Mouse (Mus musculus) embryonic facial prominence, embryonic 13.5 days (tissue): ENCODE data around the gene Rprd1b. TPM values are rescaled to one million over a fixed set of nuclear protein-coding genes. Genes with fewer than 3 reads are reported as not detected.

Experiments
- ATAC-seq: fragments of 200-750 bp; cut with Nextera tagmentation; 2 replicates; pipeline ENCODE4 v1.8.0; 2017; ENCODE audit warnings: low read depth; ENCODE audit not compliant: insufficient number of reproducible peaks, insufficient read depth, low FRiP score, low TSS enrichment
- H3K27ac ChIP-seq: fragments of 300-500 bp; sonication (generic); 2 replicates; pipeline ENCODE4 v1.5.1; 2015; ENCODE audit warnings: moderate library complexity, mild to moderate bottlenecking, inconsistent platforms
- H3K27me3 ChIP-seq: fragments of 300-500 bp; sonication (generic); 2 replicates; pipeline ENCODE4 v1.6.1; 2015; ENCODE audit warnings: mild to moderate bottlenecking, inconsistent platforms
- H3K36me3 ChIP-seq: fragments of 300-500 bp; sonication (generic); 2 replicates; pipeline ENCODE4 v1.6.1; 2015; ENCODE audit warnings: mild to moderate bottlenecking, inconsistent platforms
- H3K4me1 ChIP-seq: fragments of 300-500 bp; sonication (generic); 2 replicates; pipeline ENCODE4 v1.6.1; 2015; ENCODE audit warnings: inconsistent platforms
- H3K4me2 ChIP-seq: fragments of 300-500 bp; sonication (generic); 2 replicates; pipeline ENCODE4 v1.6.1; 2015; ENCODE audit warnings: moderate library complexity, mild to moderate bottlenecking, inconsistent platforms
- H3K4me3 ChIP-seq: fragments of 300-500 bp; sonication (generic); 2 replicates; pipeline ENCODE4 v1.5.1; 2015; ENCODE audit warnings: mild to moderate bottlenecking, inconsistent platforms
- H3K9ac ChIP-seq: fragments of 300-500 bp; sonication (generic); 2 replicates; pipeline ENCODE4 v1.6.1; 2015; ENCODE audit warnings: mild to moderate bottlenecking, inconsistent platforms
- H3K9me3 ChIP-seq: fragments of 300-500 bp; sonication (generic); 2 replicates; pipeline ENCODE4 v1.6.1; 2016; ENCODE audit warnings: inconsistent platforms
- WGBS: fragments of 180-500 bp; shearing (Covaris S2); methylation state at CpG from one replicate; pipeline ENCODE4 v1.1.7; 2015; ENCODE audit warnings: mixed read lengths; 5-methylcytosine and 5-hydroxymethylcytosine counted together
- polyA plus RNA-seq: library from polyadenylated mRNA; unstranded; fragments of >200 nt; fragmentation: Nextera tagmentation; extraction: Ambion mirVana; gene quantifications from 2 replicates; pipeline ENCODE4 v1.2.1, GENCODE M21; 2015

Gene Rprd1b
- polyA plus RNA-seq, 1 experiment from 2014 or later = 50.4 TPM

DNA sequence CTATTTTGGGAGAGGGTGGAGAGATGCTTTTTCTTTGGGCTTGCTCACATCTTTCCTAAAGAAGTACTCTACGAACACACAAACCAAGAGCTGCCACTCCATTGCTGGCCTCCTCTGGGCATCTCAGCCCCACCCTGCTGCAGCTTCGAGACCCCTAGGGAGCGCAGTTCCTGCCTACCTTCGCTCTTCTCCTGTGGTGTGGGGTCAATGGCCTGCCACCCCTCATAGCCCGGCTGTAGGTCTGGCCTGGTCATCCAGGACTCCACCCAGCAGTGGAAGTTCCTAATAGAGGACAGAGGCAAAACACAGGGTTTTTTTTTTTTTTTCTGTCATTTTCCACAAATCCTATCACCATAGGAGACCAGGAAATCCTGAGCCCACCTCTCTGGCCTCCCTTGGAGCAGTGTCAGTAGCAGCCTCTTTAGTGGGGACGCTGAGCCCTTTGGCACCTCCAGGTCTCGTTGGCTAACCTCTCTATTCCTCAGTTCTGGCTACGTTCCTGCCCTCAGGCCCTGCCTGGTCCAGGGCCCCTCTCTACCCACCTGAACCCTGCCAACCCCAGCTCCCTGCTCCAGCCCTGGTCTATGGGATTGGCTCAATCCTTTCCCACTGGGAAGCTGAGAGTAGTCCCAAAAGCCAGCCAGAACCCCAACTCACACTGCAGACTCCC lies 100.3 kb downstream of the Rprd1b start:
- Histone ChIP-seq H3K4me2 (no peak overlapping the region), H3K27ac (no peak overlapping the region), H3K9me3 (no peaks in the 10 kb centered on the region), H3K9ac (no peak overlapping the region), H3K36me3 (peaks cover 3% of the 10 kb centered on the region; the same call in 1 of the 2 replicates), H3K4me1 (peaks cover 12% of the 10 kb centered on the region; the same call in 1 of the 2 replicates), H3K27me3 (no peaks in the 10 kb centered on the region), H3K4me3 (no peak overlapping the region)
- no peak for ATAC-seq
- 80% methylated on average over 8 of the region's 8 CpGs for WGBS

DNA sequence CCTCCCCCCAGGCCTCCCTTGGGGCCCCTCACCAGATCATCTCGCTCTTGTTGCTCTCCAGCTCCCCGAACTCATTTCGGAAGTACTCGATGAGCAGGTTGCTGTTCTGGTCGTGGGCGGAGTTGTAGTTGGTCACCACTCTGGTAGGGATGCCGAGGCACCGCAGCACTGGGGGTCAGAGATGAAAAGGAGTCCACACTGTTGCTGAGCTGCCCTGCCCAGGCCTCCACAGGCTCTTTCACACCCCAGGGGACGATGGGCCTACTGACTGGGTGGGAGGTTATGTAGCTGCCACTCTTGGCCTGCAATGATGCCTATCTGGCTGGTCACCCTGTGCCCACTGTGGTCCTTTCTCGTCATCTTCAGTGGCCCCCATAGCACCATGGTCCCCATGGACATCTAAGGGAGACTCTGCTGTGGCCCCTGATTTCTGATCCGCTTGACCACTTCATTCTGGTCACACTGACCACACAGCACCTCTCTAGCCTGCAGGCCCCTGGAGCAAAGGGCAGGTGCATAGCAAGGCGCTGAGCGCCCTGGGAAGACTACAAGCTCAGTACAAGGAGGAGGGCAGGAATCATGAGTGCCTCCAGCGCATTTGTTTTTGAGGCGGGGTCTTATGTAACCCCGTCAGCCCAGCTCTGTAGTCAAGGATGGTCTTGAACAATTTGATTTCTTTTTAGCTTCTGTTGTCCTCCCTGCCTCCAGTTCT lies 101.2 kb downstream of the Rprd1b start:
- WGBS = 83% methylated on average over 16 of the region's 16 CpGs
- Histone ChIP-seq H3K4me3 (no peak overlapping the region), H3K27me3 (no peaks in the 10 kb centered on the region), H3K4me2 (no peak overlapping the region), H3K9me3 (no peaks in the 10 kb centered on the region), H3K9ac (no peak overlapping the region), H3K27ac (no peak overlapping the region), H3K4me1 (peaks cover 12% of the 10 kb centered on the region; the same call in 1 of the 2 replicates), H3K36me3 (0 out of 2 replicates have a peak, but pooled peaks cover 3% of the 10 kb centered on the region)
- no peak for ATAC-seq

GRCm38 (mm10) chr2:158130391-158130986 lies 102.2 kb downstream of the Rprd1b start:
- Histone ChIP-seq H3K4me3 (no peak overlapping the region), H3K9me3 (no peaks in the 10 kb centered on the region), H3K36me3 (0 out of 2 replicates have a peak, but pooled peaks cover under 1% of the 10 kb centered on the region), H3K9ac (no peak overlapping the region), H3K4me2 (no peak overlapping the region), H3K27me3 (no peaks in the 10 kb centered on the region), H3K27ac (0 out of 2 replicates have a peak overlapping the region, but pooled peaks have one; percentile 1), H3K4me1 (peaks cover 14% of the 10 kb centered on the region)
- WGBS = 62% methylated on average over 5 of the region's 5 CpGs
- no peak for ATAC-seq

- ATAC-seq = no peak
These were observed 103.0 kb downstream of the Rprd1b start for GRCm38 (mm10) chr2:158131197-158131835.

DNA sequence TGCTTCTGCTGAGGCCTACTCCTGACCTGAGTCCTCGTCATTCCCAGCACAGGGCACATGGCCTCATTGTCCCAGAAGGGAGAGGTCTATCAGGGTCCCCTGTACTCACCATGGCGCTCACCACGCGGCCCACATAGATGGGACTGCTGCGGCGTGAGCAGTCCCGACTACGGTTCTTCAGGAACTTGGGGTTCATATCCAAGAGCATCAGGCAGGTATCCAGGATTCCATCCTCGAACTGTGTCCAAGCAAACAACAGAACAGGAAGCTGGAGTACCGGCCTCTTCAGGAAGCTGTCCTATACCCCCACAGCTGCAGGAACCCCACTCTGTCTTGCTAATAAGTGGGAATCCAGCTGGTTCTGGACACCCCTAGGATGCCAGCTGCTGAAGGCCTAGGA lies 104.0 kb downstream of the Rprd1b start:
- WGBS = 87% methylated on average over 10 of the region's 10 CpGs
- Histone ChIP-seq H3K4me3 (no peak overlapping the region), H3K27me3 (no peaks in the 10 kb centered on the region), H3K9me3 (no peaks in the 10 kb centered on the region), H3K27ac (no peak overlapping the region), H3K4me1 (peaks cover 25% of the 10 kb centered on the region), H3K4me2 (no peak overlapping the region), H3K9ac (no peak overlapping the region), H3K36me3 (no peaks in the 10 kb centered on the region)
- no peak for ATAC-seq

More at GRCm38 (mm10) chr2:158131197-158131835, 103.0 kb downstream of the Rprd1b start:
- no peaks in the 10 kb centered on the region for H3K9me3 ChIP-seq
- no peak overlapping the region for H3K4me2 ChIP-seq
- H3K4me3 ChIP-seq = no peak overlapping the region
- peaks cover 22% of the 10 kb centered on the region for H3K4me1 ChIP-seq
- H3K27ac ChIP-seq = no peak overlapping the region
- no peaks in the 10 kb centered on the region for H3K27me3 ChIP-seq
- no peak overlapping the region for H3K9ac ChIP-seq
- 86% methylated on average over 13 of the region's 13 CpGs for WGBS
- H3K36me3 ChIP-seq = no peaks in the 10 kb centered on the region

DNA sequence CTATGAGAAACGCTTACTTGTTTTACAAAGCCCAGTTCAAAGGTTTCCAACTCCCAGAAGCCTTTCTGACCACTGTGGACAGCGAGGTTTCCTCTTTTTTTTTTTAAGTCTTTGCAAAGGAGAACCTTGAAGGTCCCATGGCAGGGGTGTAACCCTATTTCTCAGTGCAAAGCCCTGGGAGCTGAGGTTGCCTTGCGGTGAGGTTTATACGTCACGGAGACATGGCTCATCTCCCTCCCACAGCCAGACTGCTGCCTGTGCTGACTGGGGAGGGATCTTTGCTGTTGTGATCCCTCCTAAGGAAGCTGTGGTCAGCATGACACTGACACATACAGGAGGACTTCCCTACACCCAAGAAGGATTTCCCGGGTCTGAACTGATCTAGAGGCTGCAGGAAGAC lies 104.8 kb downstream of the Rprd1b start:
- Histone ChIP-seq H3K4me2 (no peak overlapping the region), H3K27me3 (no peaks in the 10 kb centered on the region), H3K9me3 (no peaks in the 10 kb centered on the region), H3K4me1 (peaks cover 25% of the 10 kb centered on the region), H3K27ac (no peak overlapping the region), H3K4me3 (no peak overlapping the region), H3K9ac (no peak overlapping the region), H3K36me3 (no peaks in the 10 kb centered on the region)
- 74% methylated on average over 6 of the region's 6 CpGs for WGBS
- no peak for ATAC-seq

GRCm38 (mm10) chr2:158136205-158136604 lies 107.9 kb downstream of the Rprd1b start:
- 32% methylated on average over 7 of the region's 7 CpGs for WGBS
- no peak overlapping the region for H3K9ac ChIP-seq
- no peak for ATAC-seq

GRCm38 (mm10) chr2:158137771-158138170 lies 109.5 kb downstream of the Rprd1b start:
- Histone ChIP-seq H3K27ac (no peak overlapping the region), H3K4me3 (no peak overlapping the region), H3K9ac (no peak overlapping the region), H3K4me2 (no peak overlapping the region), H3K4me1 (peaks cover 51% of the 10 kb centered on the region), H3K36me3 (no peaks in the 10 kb centered on the region), H3K9me3 (no peaks in the 10 kb centered on the region), H3K27me3 (no peaks in the 10 kb centered on the region)
- 86% methylated on average over 12 of the region's 12 CpGs for WGBS
- no peak for ATAC-seq

More at GRCm38 (mm10) chr2:158136205-158136604, 107.9 kb downstream of the Rprd1b start:
- no peak overlapping the region for H3K4me3 ChIP-seq
- H3K27ac ChIP-seq = peak overlapping the region; percentile 34; the same call in 1 of the 2 replicates
- no peaks in the 10 kb centered on the region for H3K27me3 ChIP-seq
- H3K9me3 ChIP-seq = no peaks in the 10 kb centered on the region
- H3K4me2 ChIP-seq = no peak overlapping the region
- peaks cover 39% of the 10 kb centered on the region for H3K4me1 ChIP-seq
- no peaks in the 10 kb centered on the region for H3K36me3 ChIP-seq

DNA sequence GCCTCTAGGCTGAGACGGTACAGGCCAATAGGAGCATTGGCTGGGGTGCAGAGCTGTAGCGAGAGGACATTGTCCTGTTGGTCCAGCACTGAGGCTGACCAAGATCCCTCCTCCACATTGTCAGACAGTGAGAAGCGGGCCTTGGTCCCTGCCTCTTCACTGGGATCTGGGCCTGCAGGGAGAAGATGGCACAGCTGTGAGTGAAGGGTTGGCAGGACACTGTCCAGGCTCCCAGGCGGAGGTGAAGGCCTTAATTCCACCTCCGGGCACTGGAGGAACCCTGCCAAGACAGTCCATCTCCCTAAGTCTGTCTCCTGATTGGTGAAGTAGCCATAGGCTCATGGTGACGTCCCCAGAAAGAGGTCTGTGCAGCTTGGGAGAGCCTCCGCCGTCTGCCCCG lies 110.5 kb downstream of the Rprd1b start:
- Histone ChIP-seq H3K27ac (peak overlapping the region; percentile 89; the same call in 1 of the 2 replicates), H3K9ac (no peak overlapping the region), H3K9me3 (no peaks in the 10 kb centered on the region), H3K36me3 (no peaks in the 10 kb centered on the region), H3K4me1 (peaks cover 58% of the 10 kb centered on the region), H3K27me3 (no peaks in the 10 kb centered on the region), H3K4me2 (no peak overlapping the region), H3K4me3 (no peak overlapping the region)
- ATAC-seq = no peak
- WGBS = 94% methylated on average over 9 of the region's 9 CpGs

GRCm38 (mm10) chr2:158139628-158140027 lies 111.3 kb downstream of the Rprd1b start:
- 0 out of 2 replicates have a peak, but pooled peaks cover 2% of the 10 kb centered on the region for H3K27me3 ChIP-seq
- peak overlapping the region; percentile 32; the same call in 1 of the 2 replicates for H3K9ac ChIP-seq
- peaks cover 64% of the 10 kb centered on the region for H3K4me1 ChIP-seq
- no peak overlapping the region for H3K4me2 ChIP-seq
- no peaks in the 10 kb centered on the region for H3K9me3 ChIP-seq
- peak overlapping the region; percentile 89 for H3K27ac ChIP-seq
- peak; percentile 75 for ATAC-seq
- H3K36me3 ChIP-seq = no peaks in the 10 kb centered on the region
- no peak overlapping the region for H3K4me3 ChIP-seq
- 30% methylated on average over 7 of the region's 7 CpGs for WGBS

DNA sequence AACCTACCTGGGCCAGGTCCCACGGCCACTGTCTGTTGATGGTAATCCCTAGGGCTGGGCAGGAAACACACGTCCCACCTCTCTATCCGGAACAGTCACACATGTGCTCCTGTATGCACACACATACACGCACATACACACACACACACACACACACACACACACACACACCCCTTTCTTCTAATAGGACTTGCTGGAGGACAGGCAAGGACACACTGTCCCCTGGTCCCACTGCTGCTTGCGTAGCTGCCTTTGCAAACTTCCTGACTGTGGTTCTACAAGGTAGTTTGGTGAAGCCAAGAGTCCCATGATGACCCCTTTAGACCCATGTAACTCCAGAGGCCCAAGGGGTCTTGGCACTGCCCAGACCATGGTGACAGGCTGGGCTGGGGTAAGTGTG lies 112.4 kb downstream of the Rprd1b start:
- Histone ChIP-seq H3K4me3 (no peak overlapping the region), H3K9ac (no peak overlapping the region), H3K4me1 (peaks cover 69% of the 10 kb centered on the region), H3K9me3 (no peaks in the 10 kb centered on the region), H3K36me3 (no peaks in the 10 kb centered on the region), H3K27me3 (peaks cover 13% of the 10 kb centered on the region), H3K4me2 (no peak overlapping the region), H3K27ac (peak overlapping the region; percentile 89)
- no peak for ATAC-seq
- 73% methylated on average over 5 of the region's 5 CpGs for whole genome bisulfite sequencing
